Mouse (Mus musculus) midbrain, embryonic 11.5 days (tissue): ENCODE measurements at regions not wholly inside any gene's neighbourhood (a gene's known extent, or its start where the extent isn't known, plus 50 kb on each side); places are given as distances from the start of the nearest gene placed in this dataset.
A peak's percentile ranks its signal among the peaks of the same experiment; 100 is the strongest.

Experiments
- ATAC-seq: fragments of 200-750 bp; cut with Nextera tagmentation; 2 replicates; pipeline ENCODE4 v1.8.0; 2017; ENCODE audit warnings: moderate TSS enrichment, moderate library complexity; ENCODE audit not compliant: low FRiP score
- DNase-seq: peaks from one replicate; pipeline ENCODE4 v3.0.0; 2015; ENCODE audit warnings: low spot score; ENCODE audit errors: missing footprints
- H3K27ac ChIP-seq: fragments of 300-500 bp; sonication (generic); 2 replicates; pipeline ENCODE4 v1.5.1; 2014; ENCODE audit warnings: low read depth, low read length
- H3K27me3 ChIP-seq: fragments of 300-500 bp; sonication (generic); 2 replicates; pipeline ENCODE4 v1.6.1; 2014; ENCODE audit warnings: mild to moderate bottlenecking, low read length, moderate library complexity, mixed read lengths; ENCODE audit not compliant: control insufficient read depth, insufficient read depth
- H3K36me3 ChIP-seq: fragments of 300-500 bp; sonication (generic); 2 replicates; pipeline ENCODE4 v1.6.1; 2014; ENCODE audit warnings: mild to moderate bottlenecking, low read length, moderate library complexity, mixed read lengths; ENCODE audit not compliant: control insufficient read depth, insufficient read depth
- H3K4me1 ChIP-seq: fragments of 300-500 bp; sonication (generic); 2 replicates; pipeline ENCODE4 v1.6.1; 2014; ENCODE audit warnings: low read length; ENCODE audit not compliant: control insufficient read depth, insufficient read depth
- H3K4me2 ChIP-seq: fragments of 300-500 bp; sonication (generic); 2 replicates; pipeline ENCODE4 v1.6.1; 2014; ENCODE audit warnings: mild to moderate bottlenecking, moderate library complexity
- H3K4me3 ChIP-seq: fragments of 300-500 bp; sonication (generic); 2 replicates; pipeline ENCODE4 v1.5.1; 2014; ENCODE audit warnings: low read depth, low read length
- H3K9ac ChIP-seq: fragments of 300-500 bp; sonication (generic); 2 replicates; pipeline ENCODE4 v1.6.1; 2014; ENCODE audit warnings: low read length
- H3K9me3 ChIP-seq: fragments of 300-500 bp; sonication (generic); 2 replicates; pipeline ENCODE4 v1.6.1; 2016; ENCODE audit warnings: low read length; ENCODE audit not compliant: control insufficient read depth
- WGBS: fragments of 180-500 bp; shearing (Covaris S2); extraction: QIAGEN DNeasy Blood & Tissue Kit; methylation state at CpG from one replicate; pipeline ENCODE4 v1.1.7; 2014; 5-methylcytosine and 5-hydroxymethylcytosine counted together

GRCm38 (mm10) chr13:16694201-16694600, 682.5 kb downstream of the Inhba start:
- ATAC-seq (no peak), DNase-seq (no peak)
- Histone ChIP-seq H3K4me3 (no peak overlapping the region), H3K36me3 (no peaks in the 10 kb centered on the region), H3K27ac (no peak overlapping the region), H3K4me1 (no peaks in the 10 kb centered on the region), H3K9me3 (no peaks in the 10 kb centered on the region), H3K27me3 (no peaks in the 10 kb centered on the region), H3K4me2 (no peak overlapping the region), H3K9ac (no peak overlapping the region)
- WGBS: 85% methylated on average over 1 of the region's 1 CpGs

GRCm38 (mm10) chr13:16700934-16701333, 689.3 kb downstream of the Inhba start:
- Histone ChIP-seq H3K27me3 (no peaks in the 10 kb centered on the region), H3K4me2 (no peak overlapping the region), H3K4me1 (no peaks in the 10 kb centered on the region), H3K36me3 (no peaks in the 10 kb centered on the region), H3K9me3 (no peaks in the 10 kb centered on the region), H3K4me3 (no peak overlapping the region), H3K27ac (no peak overlapping the region), H3K9ac (no peak overlapping the region)
- no peak for ATAC-seq
- DNase-seq: no peak
- 85% methylated on average over 2 of the region's 2 CpGs for WGBS

GRCm38 (mm10) chr13:16702138-16702537, 690.5 kb downstream of the Inhba start:
- 57% methylated on average over 1 of the region's 1 CpGs for WGBS
- DNase-seq: no peak
- H3K9me3 ChIP-seq: no peaks in the 10 kb centered on the region
- H3K27ac ChIP-seq: no peak overlapping the region
- no peak for ATAC-seq
- no peak overlapping the region for H3K4me2 ChIP-seq
- H3K4me1 ChIP-seq: no peaks in the 10 kb centered on the region
- H3K27me3 ChIP-seq: no peaks in the 10 kb centered on the region
- no peak overlapping the region for H3K4me3 ChIP-seq
- H3K36me3 ChIP-seq: no peaks in the 10 kb centered on the region
- H3K9ac ChIP-seq: no peak overlapping the region

GRCm38 (mm10) chr13:16705217-16706104, 693.8 kb downstream of the Inhba start:
- Histone ChIP-seq H3K9me3 (no peaks in the 10 kb centered on the region), H3K4me2 (no peak overlapping the region), H3K9ac (no peak overlapping the region), H3K27ac (no peak overlapping the region), H3K27me3 (no peaks in the 10 kb centered on the region), H3K36me3 (no peaks in the 10 kb centered on the region), H3K4me3 (no peak overlapping the region), H3K4me1 (no peaks in the 10 kb centered on the region)
- DNase-seq (no peak), ATAC-seq (peak; percentile 85)
- WGBS: 77% methylated on average over 10 of the region's 10 CpGs

GRCm38 (mm10) chr13:16706105-16706442, 694.4 kb downstream of the Inhba start:
- H3K4me2 ChIP-seq: no peak overlapping the region
- H3K27ac ChIP-seq: no peak overlapping the region

GRCm38 (mm10) chr13:16715296-16715960, 703.8 kb downstream of the Inhba start:
- no peak overlapping the region for H3K4me2 ChIP-seq
- no peak overlapping the region for H3K9ac ChIP-seq
- H3K27me3 ChIP-seq: no peaks in the 10 kb centered on the region
- H3K27ac ChIP-seq: no peak overlapping the region
- H3K9me3 ChIP-seq: no peaks in the 10 kb centered on the region
- H3K4me3 ChIP-seq: no peak overlapping the region
- H3K36me3 ChIP-seq: no peaks in the 10 kb centered on the region
- ATAC-seq (no peak), DNase-seq (no peak)
- 75% methylated on average over 5 of the region's 5 CpGs for WGBS
- H3K4me1 ChIP-seq: no peaks in the 10 kb centered on the region

More at GRCm38 (mm10) chr13:16706105-16706442, 694.4 kb downstream of the Inhba start:
- H3K4me1 ChIP-seq: no peaks in the 10 kb centered on the region
- no peaks in the 10 kb centered on the region for H3K27me3 ChIP-seq
- no peaks in the 10 kb centered on the region for H3K9me3 ChIP-seq
- H3K4me3 ChIP-seq: no peak overlapping the region
- no peaks in the 10 kb centered on the region for H3K36me3 ChIP-seq
- WGBS: 67% methylated on average over 1 of the region's 1 CpGs
- H3K9ac ChIP-seq: no peak overlapping the region
- ATAC-seq (peak; percentile 35; the same call in 1 of the 2 replicates), DNase-seq (no peak)

- 56% methylated on average over 6 of the region's 6 CpGs for WGBS
- H3K4me1 ChIP-seq: no peaks in the 10 kb centered on the region
- ATAC-seq: no peak
- no peak overlapping the region for H3K27ac ChIP-seq
- H3K4me2 ChIP-seq: no peak overlapping the region
- no peaks in the 10 kb centered on the region for H3K36me3 ChIP-seq
- no peak overlapping the region for H3K4me3 ChIP-seq
- peak; percentile 51 for DNase-seq
- no peaks in the 10 kb centered on the region for H3K9me3 ChIP-seq
- H3K27me3 ChIP-seq: no peaks in the 10 kb centered on the region
- no peak overlapping the region for H3K9ac ChIP-seq
These were observed 704.7 kb downstream of the Inhba start for GRCm38 (mm10) chr13:16716340-16716739.

GRCm38 (mm10) chr13:16716796-16717749, 705.4 kb downstream of the Inhba start:
- Histone ChIP-seq H3K36me3 (no peaks in the 10 kb centered on the region), H3K27me3 (no peaks in the 10 kb centered on the region), H3K9ac (no peak overlapping the region), H3K27ac (no peak overlapping the region), H3K9me3 (no peaks in the 10 kb centered on the region), H3K4me3 (no peak overlapping the region), H3K4me1 (no peaks in the 10 kb centered on the region), H3K4me2 (no peak overlapping the region)
- DNase-seq (peak; percentile 69), ATAC-seq (no peak)
- WGBS: 69% methylated on average over 5 of the region's 5 CpGs
